Mouse (Mus musculus): Measurements from ENCODE around the gene Gm11032. TPM values are rescaled to one million over a fixed set of nuclear protein-coding genes. Genes with fewer than 3 reads are reported as not detected.

Gene Gm11032
- polyA plus RNA-seq, 1 experiment: not detected

- TF ChIP-seq GATA1 (IDR thresholded peaks at IDR 0.05; ENCODE audit: low read length): no peak
These were observed 40.6 kb downstream of the Gm11032 start for GRCm38 (mm10) chr11:4660309-4661025.

- TF ChIP-seq GATA1 (IDR thresholded peaks at IDR 0.05; ENCODE audit: low read length): no peak
These were observed 41.5 kb downstream of the Gm11032 start for GRCm38 (mm10) chr11:4661324-4661723.

DNA sequence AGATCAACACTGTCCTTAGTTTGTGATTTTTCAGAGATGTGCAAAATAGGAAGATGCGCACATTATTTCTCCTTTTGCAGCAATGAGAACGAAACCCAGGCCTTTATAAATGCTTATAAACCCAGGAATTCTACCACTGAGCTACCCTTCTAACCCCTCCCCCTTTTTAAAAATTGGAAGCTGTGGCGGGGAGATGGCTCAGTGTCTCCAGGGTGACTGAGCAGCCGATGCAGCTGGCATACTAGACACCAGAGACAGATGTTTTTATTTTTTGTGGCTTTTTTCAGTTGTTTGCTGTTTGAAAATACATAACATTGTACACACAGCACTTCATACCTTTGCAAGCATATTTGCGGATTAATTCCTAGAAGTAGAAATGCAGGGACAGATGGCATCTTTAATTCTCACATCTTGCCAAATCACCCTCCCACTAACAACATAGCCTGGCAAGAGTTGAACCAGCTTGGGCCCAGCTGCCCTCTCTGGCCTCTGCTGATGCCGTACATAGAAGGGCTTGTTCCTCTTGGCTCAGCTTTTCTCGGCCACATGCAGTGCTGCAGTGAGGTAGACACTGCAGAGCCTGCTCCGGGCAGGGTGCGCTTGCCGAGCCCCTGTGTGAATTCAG lies 42.1 kb downstream of the Gm11032 start:
- TF ChIP-seq GATA1 (IDR thresholded peaks at IDR 0.05; ENCODE audit: low read length): no peak

- TF ChIP-seq GATA1 (IDR thresholded peaks at IDR 0.05; ENCODE audit: low read length): no peak
These were observed 42.6 kb downstream of the Gm11032 start for GRCm38 (mm10) chr11:4662496-4662878.

Other genes starting within 250 kb of the Gm11032 start
- 6.5 and 10.2 TPM in 2 replicates for gene Hormad2, start 179.0 kb upstream of the Gm11032 start, polyA plus RNA-seq (2012)
- 20.9 and 24.2 TPM in 2 replicates for gene Mtmr3, start 25.2 kb upstream of the Gm11032 start, polyA plus RNA-seq (2012)
- 55.8 and 57.4 TPM in 2 replicates for gene Ascc2, start 17.7 kb downstream of the Gm11032 start, polyA plus RNA-seq (2012)
- 39.5 and 62.7 TPM in 2 replicates for gene Uqcr10, start 84.3 kb downstream of the Gm11032 start, polyA plus RNA-seq (2012)
- 83.6 and 121 TPM in 2 replicates for gene Zmat5, start 84.6 kb downstream of the Gm11032 start, polyA plus RNA-seq (2012)
- 0.03 and 0.08 TPM in 2 replicates for gene Cabp7, start 126.7 kb downstream of the Gm11032 start, polyA plus RNA-seq (2012)
- gene Nf2, start 229.5 kb downstream of the Gm11032 start, polyA plus RNA-seq (2012): 74.0 and 79.6 TPM in 2 replicates

All from G1E-ER4 (cell line).